Mouse (Mus musculus): ENCODE measurements around the gene Tbx15.
"Not testable (repeated sequence)": the region's sequence is repeated elsewhere in the genome, so short reads cannot be mapped to it uniquely, and the experiment has no call there.

Tbx15 gene

DNA sequence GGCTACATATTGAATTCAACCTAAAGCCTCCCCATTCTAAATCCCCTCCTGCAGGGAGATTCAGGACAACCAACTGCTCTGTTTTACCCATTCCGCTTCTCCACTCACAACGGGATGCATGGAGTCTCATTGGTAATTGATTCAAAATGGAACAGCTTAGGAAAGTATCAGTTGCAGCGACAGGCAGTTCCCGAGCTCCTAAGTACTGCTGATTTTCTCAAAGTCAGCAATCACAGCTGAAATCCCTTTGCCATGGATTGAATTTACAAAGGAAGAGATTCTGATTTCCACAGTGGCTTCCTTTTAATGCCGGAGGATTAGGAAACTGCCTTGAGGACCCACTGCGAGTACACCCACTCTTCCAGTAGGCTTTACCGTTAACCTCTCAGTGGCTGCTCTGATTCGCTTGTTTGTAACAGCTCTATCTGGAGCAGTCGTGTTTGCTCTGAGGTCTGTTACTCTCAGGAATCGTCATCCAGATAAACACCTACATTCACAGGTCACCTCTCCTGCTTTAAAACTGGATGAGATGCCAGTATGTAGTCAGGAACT lies 26.6 kb downstream of the Tbx15 start:
- DNase-seq (ENCODE audit: inconsistent ontology term): no peak

DNA sequence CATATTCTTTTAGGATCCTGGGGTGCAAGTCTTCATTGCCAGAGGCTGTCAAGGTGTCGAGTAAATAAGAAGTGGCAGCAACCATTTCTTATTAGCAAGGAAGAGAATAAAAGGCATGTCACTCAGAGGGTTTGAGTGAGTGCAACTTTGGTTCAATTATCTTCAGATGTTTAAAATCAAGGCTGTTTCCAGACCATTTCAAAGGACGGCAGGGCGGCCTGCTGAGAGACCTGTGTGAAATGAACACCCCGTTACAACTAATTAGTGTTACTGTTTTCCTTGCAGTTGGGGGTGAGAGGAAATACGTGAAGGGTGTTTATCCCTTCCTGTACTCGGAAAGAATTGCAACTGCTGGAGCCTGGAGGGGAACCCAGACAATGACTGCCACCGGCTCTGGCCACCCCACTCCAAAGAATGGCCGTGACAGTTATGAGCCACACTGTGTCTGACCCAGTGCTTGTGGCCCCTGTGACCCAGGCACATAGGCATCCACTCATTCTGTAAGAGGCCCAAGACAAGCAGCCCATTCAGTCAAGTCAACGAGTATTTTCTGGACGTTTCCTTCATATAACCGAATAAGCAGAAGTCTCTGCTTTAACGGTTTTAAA lies 37.9 kb downstream of the Tbx15 start:
- DNase-seq (ENCODE audit: inconsistent ontology term): no peak

DNA sequence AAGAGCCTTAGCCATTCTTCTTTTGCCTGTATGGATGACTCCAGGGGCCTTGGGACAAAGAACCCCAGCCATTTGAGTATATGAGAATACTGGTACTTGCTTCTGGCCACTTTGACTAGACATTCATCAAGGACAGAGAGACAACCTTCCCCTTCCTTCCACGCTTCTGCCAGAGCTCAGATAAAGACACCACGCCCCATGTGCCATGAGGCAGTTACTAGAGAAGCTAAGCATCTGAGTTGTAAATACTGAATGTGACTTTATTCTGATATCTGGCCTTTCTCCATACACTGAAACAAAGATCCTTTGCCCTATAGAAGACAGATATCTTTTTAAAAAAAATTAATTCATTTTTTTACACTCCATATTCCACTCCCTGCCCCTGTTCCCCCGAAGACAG lies 39.5 kb downstream of the Tbx15 start:
- DNase-seq (ENCODE audit: inconsistent ontology term): no peak

DNA sequence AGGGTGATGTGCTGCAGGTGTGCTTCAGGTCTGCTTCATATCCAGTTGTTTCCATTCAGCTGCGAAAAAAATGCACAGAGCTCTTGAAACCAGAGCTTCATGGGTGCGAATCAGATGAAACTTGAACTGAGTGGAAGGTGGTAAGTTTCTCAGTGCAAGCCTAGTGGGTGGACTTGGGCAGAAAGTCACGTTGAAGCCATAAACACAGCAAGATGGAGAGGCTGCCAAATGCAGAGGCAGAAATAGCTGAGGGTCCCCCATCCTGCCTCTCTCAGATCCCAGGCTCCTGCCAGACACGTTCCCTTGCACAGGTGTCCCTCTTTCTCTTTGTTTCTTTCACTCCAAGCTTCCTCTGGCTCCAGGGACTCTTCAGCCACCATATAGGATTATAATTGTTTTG lies 41.3 kb downstream of the Tbx15 start:
- DNase-seq (ENCODE audit: inconsistent ontology term): no peak

DNA sequence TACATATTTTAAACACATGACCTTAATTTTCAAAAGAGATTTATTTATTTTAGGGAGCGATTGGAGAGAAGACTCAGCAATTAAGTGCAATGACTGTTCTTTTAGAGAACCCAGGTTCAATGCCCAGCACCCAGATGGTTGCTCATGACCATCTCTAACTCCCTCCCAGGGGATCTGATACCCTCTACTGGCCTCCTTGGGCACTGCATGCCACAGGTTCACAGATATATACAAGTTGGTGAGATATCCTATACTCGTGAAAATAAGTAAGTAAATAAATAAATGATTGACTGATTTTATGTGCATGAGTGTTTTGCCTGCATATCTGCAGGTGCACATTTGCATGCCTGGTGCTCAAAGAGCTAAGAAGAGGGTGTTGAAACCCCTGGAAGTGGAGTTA lies 48.1 kb downstream of the Tbx15 start:
- no peak for DNase-seq (ENCODE audit: inconsistent ontology term)

DNA sequence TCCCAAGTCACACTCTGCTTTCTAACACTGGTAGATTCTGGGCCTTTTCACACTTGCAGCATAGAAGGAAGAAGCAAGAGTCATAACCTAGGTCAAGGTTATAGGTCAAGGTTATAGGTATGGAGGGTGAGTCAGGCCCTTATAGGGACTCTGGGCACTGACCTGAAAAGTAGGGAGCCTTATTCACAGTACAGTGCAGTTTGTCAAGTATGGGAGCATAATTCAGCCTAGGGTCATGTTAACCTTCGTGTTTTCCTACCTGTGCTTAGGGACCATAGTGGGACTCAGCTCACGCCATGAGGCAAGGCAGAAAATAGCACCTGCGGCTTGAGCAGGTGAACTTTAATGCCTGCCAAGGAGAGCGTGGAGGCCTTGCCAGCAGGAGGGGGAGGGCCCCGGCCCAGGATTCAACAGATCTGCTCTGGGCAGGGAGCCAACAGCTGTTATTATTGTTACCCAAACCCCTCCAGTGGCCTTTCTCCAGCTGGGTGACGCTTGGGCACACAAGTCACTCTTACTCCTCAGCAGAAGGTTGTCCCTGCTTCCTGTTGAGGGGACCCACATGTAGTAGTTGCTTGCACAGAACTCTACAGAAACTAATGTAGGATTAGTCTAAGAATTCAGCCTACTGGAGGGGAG lies 50.0 kb downstream of the Tbx15 start:
- DNase-seq (ENCODE audit: inconsistent ontology term): no peak

DNA sequence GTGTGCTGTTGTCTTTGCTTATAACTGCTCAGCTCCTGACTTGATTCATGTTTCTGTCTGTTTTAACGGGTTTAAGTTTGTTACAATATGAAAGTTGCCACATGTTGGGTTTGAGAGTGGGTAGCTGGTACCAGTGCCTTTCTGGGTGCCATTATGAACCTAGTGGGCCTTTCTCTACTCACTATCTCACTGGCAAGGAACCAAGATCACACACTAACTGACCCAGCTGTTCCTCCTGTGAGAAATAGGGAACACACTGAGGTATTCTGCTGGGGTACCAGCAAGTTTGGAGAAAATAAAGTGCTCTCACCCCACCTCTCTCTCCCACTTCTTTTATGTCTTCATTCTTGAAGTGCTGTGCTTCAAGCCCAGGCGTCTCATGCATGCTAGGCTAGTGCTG lies 50.7 kb downstream of the Tbx15 start:
- DNase-seq (ENCODE audit: inconsistent ontology term): no peak

DNA sequence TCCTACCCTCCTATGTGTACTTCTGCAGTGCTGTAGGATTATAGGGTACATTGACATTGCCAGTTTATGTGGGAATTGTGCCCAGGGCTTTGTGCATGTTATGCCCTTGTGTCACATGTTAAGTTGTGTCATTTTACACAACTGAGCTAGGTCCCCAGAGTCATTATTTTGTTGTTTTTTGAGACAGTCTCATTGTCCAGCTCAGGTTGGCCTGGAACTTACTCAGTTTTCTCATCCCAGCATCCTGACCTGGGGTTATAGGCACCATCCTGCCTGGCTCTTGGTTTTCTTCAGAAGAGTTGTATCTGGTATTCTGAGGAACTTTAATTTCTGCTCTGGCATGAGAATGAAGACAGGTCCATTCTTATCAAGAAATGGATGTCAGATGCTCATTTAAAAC lies 51.2 kb downstream of the Tbx15 start:
- no peak for DNase-seq (ENCODE audit: inconsistent ontology term)

DNA sequence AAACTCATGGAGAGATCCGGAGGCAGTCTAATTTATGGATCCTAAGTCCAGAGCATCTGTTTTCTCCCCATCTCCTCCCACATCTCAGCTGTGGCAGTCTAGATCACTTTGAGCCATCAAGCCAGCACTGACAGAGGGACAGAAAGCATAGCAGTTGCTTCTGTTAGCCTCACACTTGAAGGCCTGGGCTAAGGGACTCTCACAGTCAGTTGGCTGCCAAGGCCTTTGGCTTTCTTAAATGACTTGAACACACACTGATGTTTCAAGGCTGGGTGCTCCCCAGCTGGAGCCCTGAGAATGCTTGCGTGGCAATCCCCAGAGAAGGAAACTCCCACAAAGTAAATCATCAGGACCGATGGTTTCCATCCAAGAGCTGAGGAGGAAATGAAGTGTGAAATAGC lies 52.4 kb downstream of the Tbx15 start:
- no peak for DNase-seq (ENCODE audit: inconsistent ontology term)

DNA sequence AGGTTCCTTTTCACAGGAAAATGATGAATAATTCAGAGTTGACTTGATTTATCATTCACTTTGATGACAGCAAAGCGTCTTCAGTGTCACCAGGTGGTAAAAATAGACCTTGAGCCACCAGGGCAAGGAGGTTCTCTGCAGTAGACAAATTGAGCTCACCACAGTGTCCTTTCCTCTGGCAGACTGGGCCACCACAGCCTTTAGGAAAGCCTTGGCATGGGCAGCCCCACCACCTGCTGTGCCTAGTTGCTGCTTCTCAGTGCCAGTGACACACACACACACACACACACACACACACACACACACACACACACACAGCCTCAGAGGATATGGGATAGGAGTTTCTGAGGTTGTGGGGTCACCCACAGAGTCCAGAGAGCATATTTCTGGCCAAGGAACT lies 54.0 kb downstream of the Tbx15 start:
- not testable (repeated sequence) for DNase-seq (ENCODE audit: inconsistent ontology term)

DNA sequence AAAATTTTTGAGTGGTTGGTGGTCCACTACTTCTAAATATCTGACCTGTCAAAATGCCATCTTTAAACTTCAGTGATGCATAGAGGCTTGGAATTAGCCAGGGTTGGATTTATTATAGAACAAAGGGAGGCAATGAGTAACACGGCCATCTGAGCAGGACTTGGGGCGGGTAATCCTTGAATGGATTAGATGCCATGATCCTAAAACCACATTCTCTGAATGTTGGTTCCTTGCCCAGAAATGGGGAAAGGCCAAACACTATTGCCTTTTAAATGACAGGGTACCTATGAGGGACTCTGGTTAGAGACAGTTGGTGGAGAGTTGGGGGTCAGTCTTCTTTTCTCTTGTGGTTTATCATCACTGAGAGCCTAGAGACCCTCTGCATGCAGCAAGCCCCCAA lies 55.1 kb downstream of the Tbx15 start:
- peak; percentile 34 for DNase-seq (ENCODE audit: inconsistent ontology term)

DNA sequence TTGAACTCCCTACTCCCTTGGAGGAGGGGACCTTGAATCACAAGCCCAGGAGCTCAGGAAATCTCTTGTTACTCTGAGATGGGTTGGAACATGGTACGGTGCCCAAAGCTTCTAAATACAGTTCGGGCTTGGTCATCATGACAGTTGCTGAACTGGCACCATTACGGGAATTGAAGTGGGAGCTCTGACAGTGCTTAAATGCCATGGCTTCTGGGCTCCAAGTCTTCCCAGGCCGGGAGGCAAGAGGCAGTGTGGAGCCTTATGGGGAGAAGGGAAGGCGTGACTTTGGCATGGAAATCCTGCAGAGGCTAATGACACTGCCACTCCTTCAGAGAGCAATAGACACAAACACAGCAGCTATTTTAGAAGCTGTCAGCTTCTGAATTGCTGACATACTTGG lies 56.0 kb downstream of the Tbx15 start:
- DNase-seq (ENCODE audit: inconsistent ontology term): no peak

DNA sequence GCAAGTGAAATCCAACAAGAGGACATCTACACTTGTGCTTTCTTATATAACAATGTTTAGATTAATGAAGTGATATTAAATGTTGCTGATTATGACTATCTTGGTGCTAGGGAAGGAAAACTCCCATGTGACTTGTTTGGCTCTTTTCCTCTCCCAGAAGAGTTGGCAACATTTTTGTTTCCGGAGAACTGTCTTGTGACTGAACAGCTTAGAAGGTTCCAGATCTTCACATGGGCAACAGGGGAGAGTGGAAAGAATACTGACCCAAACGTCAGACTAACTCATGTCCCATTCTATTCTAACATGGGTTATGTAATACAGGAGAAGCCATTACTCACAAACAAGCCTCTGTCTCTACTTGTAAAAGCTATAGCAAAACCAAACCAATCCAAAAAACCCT lies 60.7 kb downstream of the Tbx15 start:
- no peak for DNase-seq (ENCODE audit: inconsistent ontology term)

DNA sequence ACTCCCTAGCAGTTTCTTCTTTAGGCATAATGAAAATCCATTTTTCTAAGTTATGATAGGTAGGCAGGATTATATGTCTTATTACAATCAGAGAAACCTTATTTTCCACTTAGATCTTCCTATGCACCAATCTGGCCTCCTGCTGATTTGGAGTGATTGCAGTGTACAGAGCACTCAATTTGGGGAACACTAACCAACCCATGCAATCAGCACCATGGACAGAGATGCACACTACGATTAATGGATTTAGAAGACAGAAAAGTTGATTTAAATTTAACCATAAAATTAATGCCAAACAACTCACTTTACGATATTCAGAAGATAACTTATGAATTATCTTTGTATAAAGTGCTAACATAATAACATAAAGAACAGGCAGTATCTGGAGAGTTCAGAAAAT lies 70.7 kb downstream of the Tbx15 start:
- no peak for DNase-seq (ENCODE audit: inconsistent ontology term)

DNA sequence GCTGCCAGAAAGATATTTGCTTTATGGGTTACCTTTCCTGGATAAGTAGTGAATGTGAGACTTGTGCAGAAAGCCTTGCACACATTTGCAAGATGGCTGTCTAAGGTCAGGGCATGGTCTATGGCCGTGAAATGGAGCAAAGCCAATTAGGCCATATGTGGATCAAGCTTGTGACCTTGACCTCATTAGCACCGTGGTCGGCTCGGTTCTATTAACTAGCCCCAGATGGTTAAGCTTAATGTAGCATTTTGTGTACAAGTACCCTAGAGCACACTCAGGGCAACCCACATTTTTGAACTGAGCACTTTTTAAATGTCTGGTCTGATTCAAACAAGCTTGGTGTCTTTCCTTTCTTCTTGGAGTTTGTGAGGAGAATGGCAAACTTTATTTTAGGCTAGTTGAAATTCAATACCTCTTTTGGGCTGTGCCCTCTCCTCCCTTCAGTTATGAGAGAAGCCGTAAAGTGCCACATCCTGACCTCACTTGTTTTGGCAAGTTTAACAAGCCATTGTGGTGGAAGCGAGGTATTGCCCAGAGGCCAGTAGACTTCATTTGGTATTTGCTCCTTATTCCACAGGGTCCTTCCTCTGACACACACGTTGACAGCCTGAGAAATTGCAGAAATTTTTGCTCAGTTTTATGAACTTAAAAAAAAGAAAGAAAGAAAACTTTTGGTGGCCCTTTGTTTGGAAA lies 71.9 kb downstream of the Tbx15 start:
- DNase-seq (ENCODE audit: inconsistent ontology term): no peak

DNA sequence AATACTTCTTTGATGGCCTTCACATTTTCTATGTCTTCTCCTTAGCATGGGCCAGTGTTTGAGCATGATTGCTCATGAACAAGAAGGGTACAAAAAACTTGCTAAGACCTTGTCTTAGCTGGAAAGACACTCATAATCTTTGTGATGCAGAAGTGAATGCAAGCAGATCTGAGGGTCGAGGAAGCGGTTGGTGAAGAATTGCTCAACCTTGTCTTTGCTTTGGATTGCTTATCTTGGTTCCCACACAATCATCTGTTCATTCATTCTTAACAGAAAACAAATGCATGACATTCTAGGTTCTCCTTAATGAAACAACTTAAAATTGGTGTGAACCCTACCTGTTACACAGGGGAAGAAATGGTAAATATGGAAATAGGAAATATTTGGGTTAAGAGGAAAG lies 82.2 kb downstream of the Tbx15 start:
- no peak for DNase-seq (ENCODE audit: inconsistent ontology term)

DNA sequence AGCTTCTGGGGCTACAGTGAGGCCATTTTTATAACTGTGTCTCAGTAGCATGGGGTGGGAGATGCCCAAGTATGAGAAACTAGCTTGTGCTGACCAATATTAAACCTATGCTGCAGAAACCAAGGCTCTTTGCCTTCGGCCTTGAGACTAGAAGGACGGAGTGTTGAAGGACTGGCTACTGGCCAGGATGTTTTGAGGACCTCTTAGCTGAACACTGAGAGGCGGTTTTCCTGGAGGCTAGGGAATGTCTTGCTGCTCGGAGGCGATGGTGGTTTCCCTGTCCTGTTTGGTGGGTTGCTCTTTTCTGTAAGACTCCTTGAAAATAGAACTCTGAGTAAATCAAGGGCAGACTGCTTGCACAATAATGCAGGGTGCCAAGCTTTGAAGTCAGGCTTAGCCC lies 89.1 kb downstream of the Tbx15 start:
- DNase-seq (ENCODE audit: inconsistent ontology term): no peak

DNA sequence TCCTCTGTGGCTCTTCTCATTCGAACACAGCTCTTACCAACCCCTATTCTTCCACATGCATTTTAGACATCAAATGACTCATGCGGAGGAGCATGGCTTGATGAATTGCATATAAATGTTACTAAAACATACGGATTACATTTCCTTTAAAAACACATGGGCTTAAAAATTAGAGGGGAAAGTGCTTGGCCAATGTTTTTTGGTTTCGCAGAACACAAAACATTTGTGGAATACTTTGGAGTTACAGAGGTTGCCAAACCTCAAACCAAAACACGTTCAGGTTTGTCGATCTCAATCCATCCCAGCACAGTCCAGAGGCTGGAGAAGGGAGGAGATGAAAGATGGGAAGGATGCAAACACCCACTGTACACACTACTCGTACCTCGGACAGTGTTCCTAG lies 90.9 kb downstream of the Tbx15 start:
- DNase-seq (ENCODE audit: inconsistent ontology term): no peak

DNA sequence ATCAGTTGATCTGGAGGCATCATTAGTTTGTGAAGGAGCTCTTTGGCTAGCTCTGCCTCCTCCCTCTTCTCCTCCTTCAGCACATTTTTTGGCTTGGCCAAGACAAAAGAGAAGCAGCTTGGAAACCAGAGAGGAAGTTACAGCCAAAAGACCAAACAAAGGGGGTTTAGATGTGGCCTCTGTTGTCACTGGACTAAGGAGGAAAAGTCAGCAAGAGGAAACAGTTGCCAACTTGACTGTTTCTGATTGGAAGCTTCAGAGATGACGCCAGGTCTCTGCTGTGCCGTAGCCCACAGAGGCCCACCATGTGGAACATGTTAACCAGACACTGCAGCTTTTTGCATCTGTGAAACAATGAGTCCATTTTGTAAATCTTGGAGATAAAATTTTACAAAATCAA lies 96.7 kb downstream of the Tbx15 start:
- DNase-seq (ENCODE audit: inconsistent ontology term): peak; percentile 0

DNA sequence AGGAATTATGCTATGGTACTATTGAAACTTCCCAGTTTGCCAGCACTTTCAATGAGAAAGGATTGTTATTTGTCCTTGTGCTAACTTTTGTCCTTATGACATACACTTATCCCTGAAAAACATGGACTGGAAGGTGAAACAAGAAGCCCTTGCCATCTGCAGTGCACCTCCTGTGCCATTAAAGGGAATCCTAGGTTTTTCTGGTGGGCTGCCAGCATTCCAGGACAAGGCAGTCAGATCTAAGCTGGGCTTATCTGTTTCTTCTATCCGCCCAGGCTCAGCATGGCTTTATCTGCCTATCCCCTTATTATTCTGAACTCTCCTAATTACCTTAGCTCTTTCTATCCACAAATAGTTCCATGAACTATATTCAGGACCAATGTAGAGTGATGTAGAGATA lies 98.6 kb downstream of the Tbx15 start:
- DNase-seq (ENCODE audit: inconsistent ontology term): no peak

DNA sequence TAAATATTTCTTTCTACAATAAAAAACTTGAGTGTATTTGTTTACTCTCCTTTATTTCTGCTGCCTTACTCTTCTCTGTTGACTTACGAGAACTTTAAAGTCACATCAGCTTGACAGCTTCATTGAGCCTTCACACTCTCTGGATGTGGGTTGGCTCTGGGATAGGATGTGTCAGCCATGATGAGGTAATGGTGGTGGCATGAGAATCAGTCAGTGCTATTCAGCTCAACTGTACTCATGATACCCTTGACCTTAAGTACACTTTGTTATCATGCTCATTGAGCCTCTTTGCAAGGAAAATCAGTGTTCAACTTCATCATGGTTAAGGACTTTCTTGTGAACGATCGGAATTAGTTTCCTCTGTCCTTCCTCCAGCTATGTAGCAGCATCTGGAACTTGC lies 99.8 kb downstream of the Tbx15 start:
- no peak for DNase-seq (ENCODE audit: inconsistent ontology term)

DNA sequence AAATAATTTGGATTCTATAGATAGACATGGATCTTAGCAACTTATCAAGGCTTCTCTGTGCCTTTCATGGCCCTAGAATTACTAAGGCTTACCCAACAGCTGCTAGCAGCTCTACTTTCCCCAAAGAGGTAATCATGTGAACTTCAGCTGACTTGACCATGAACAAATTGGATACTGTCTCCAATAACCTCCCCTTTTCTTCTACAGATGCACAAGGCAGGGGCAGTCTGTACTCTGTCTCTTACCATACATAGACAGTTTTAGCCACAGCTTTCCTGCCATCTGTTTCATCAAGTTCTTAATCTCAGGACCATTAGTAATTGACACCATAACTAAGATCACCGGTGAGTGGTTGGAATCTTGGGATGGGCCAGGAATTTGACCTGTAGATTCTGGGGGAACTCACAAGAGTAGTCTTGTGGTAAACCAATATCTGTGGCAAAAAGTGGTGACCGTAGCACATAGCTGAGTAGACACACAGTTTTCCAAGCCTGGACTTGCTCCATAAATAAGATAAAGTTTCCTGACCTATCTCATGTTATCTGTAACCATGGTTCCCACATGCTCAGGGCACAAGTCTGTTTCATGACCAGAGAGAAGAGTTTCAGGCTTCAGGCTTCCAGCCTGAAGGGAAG lies 139.6 kb downstream of the Tbx15 start:
- DNase-seq (ENCODE audit: inconsistent ontology term): no peak

DNA sequence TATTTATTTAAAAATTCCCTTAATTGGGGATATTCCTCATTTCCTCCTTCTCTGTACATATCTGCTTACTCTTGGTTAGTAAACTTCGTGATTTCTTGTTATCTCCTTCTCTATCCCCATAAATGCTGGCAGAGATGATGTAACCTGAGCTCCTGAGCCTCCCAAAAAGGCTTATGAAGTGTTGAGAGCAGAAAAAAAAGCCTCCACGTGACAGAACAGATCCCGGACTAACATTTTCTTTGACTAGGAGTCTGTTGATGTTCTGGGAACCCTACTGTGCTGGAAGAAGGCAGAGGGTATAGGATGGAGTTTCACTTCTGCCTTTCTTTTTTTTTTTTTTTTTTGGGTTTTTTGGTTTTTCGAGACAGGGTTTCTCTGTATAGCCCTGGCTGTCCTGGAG lies 146.9 kb downstream of the Tbx15 start:
- DNase-seq (ENCODE audit: inconsistent ontology term): no peak

Measured in Muller cell, postnatal 12 days (primary cell).